ENCODE assay signal across 10 mouse cellular contexts in genomic region chr4:135298680-135299079, GRCm38 (mm10). TPM values are rescaled to one million over a fixed set of nuclear protein-coding genes. Genes with fewer than 3 reads are reported as not detected.
DNase-seq lines count a peak whose midpoint lies in the region; ATAC-seq and TF ChIP-seq lines count a peak whose summit lies in the region.
"Had no signal": no experiment of that assay in that cellular context is flagged by ENCODE, and none has a peak within 500 bp of the region (broad histone marks: within the 10 kb centered on the region; RNA-seq: fewer than 3 reads in every experiment).

No protein-coding gene starts in this region.

- 78% methylated on average over 10 of the region's 10 CpGs for WGBS in heart, embryonic 12.5 days
- WGBS in liver, adult 2 months: 24% methylated on average over 10 of the region's 10 CpGs
- 84% methylated on average over 10 of the region's 10 CpGs for WGBS in liver, embryonic 12.5 days (ENCODE audit: insufficient replicate concordance)
- WGBS in embryonic facial prominence, embryonic 13.5 days: 81% methylated on average over 10 of the region's 10 CpGs
- 90% methylated on average over 10 of the region's 10 CpGs for WGBS in forebrain, embryonic 13.5 days

- no peaks in the 10 kb centered on the region for H3K9me3 ChIP-seq in heart, embryonic 12.5 days (replicated peaks)
- no peaks in the 10 kb centered on the region for H3K9me3 ChIP-seq in liver, embryonic 12.5 days (replicated peaks)
- no peaks in the 10 kb centered on the region for H3K9me3 ChIP-seq in embryonic facial prominence, embryonic 13.5 days
- no peaks in the 10 kb centered on the region for H3K9me3 ChIP-seq in forebrain, embryonic 13.5 days (replicated peaks)
- H3K9me3 ChIP-seq: neural tube, embryonic 12.5 days had no signal

- H3K36me3 ChIP-seq in heart, embryonic 12.5 days: no peaks in the 10 kb centered on the region
- H3K36me3 ChIP-seq in liver, adult 2 months (ENCODE audit: control insufficient read depth, insufficient read depth, low read length): no peaks in the 10 kb centered on the region
- H3K36me3 ChIP-seq in liver, embryonic 12.5 days: no peaks in the 10 kb centered on the region
- no peaks in the 10 kb centered on the region for H3K36me3 ChIP-seq in embryonic facial prominence, embryonic 13.5 days
- no peaks in the 10 kb centered on the region for H3K36me3 ChIP-seq in forebrain, embryonic 13.5 days (ENCODE audit: poor library complexity, severe bottlenecking)
- H3K36me3 ChIP-seq: neural tube, embryonic 12.5 days had no signal

- TF ChIP-seq CTCF in liver, adult 2 months (IDR thresholded peaks at IDR 0.05; ENCODE audit: low read depth, low read length): no peak

- peaks cover 29% of the 10 kb centered on the region for H3K4me1 ChIP-seq in heart, embryonic 12.5 days (replicated peaks)
- H3K4me1 ChIP-seq in liver, adult 2 months (ENCODE audit: control insufficient read depth, insufficient read depth, low read length): peaks cover 13% of the 10 kb centered on the region
- H3K4me1 ChIP-seq in liver, embryonic 12.5 days: peaks cover 52% of the 10 kb centered on the region
- H3K4me1 ChIP-seq in embryonic facial prominence, embryonic 13.5 days: peaks cover 14% of the 10 kb centered on the region
- peaks cover 13% of the 10 kb centered on the region for H3K4me1 ChIP-seq in forebrain, embryonic 13.5 days

- H3K4me2 ChIP-seq in heart, embryonic 12.5 days: no peak overlapping the region
- H3K4me2 ChIP-seq in liver, embryonic 12.5 days: no peak overlapping the region
- H3K4me2 ChIP-seq in embryonic facial prominence, embryonic 13.5 days: no peak overlapping the region
- H3K4me2 ChIP-seq in forebrain, embryonic 13.5 days: no peak overlapping the region
- H3K4me2 ChIP-seq: neural tube, embryonic 12.5 days had no signal

- TF ChIP-seq POLR2A in liver, adult 2 months (IDR thresholded peaks at IDR 0.05; ENCODE audit: extremely low read depth, insufficient read depth, low read length): no peak

- H3K4me3 ChIP-seq in heart, embryonic 12.5 days: no peak overlapping the region
- H3K4me3 ChIP-seq in liver, adult 2 months (ENCODE audit: insufficient read depth, low read depth, low read length): no peak overlapping the region
- no peak overlapping the region for H3K4me3 ChIP-seq in liver, embryonic 12.5 days
- H3K4me3 ChIP-seq in embryonic facial prominence, embryonic 13.5 days: no peak overlapping the region
- H3K4me3 ChIP-seq in forebrain, embryonic 13.5 days: no peak overlapping the region
- H3K4me3 ChIP-seq: neural tube, embryonic 12.5 days had no signal

- ATAC-seq in heart, embryonic 12.5 days (ENCODE audit: insufficient number of reproducible peaks, low FRiP score): no peak
- no peak for ATAC-seq in liver, embryonic 12.5 days
- peak; percentile 53; the same call in 1 of the 2 replicates for ATAC-seq in embryonic facial prominence, embryonic 13.5 days (ENCODE audit: insufficient number of reproducible peaks, insufficient read depth, low FRiP score, low TSS enrichment, low read depth)
- ATAC-seq in forebrain, embryonic 13.5 days: no peak

- DNase-seq in heart, postnatal 4 days: no peak
- peak; percentile 87 for DNase-seq in liver, adult 2 months (ENCODE audit: extremely low read depth, low read depth, low spot score)
- DNase-seq in lung, postnatal 10 days: peak; percentile 36
- DNase-seq in yolk sac, embryonic 10.5 days (ENCODE audit: low spot score): no peak
- DNase-seq: kidney, adult 11 months had no signal

- no peaks in the 10 kb centered on the region for H3K27me3 ChIP-seq in heart, embryonic 12.5 days (replicated peaks)
- H3K27me3 ChIP-seq in liver, adult 2 months (ENCODE audit: control insufficient read depth, insufficient read depth, low read length): no peaks in the 10 kb centered on the region
- H3K27me3 ChIP-seq in liver, embryonic 12.5 days (replicated peaks): no peaks in the 10 kb centered on the region
- H3K27me3 ChIP-seq in embryonic facial prominence, embryonic 13.5 days: no peaks in the 10 kb centered on the region
- H3K27me3 ChIP-seq in forebrain, embryonic 13.5 days: no peaks in the 10 kb centered on the region
- H3K27me3 ChIP-seq: neural tube, embryonic 12.5 days had no signal

- H3K79me2 ChIP-seq in liver, adult 2 months (ENCODE audit: control insufficient read depth, insufficient read depth, low read length): no peaks in the 10 kb centered on the region

- no peak overlapping the region; the same call in 1 of the 2 replicates for H3K9ac ChIP-seq in heart, embryonic 12.5 days
- H3K9ac ChIP-seq in liver, adult 2 months (ENCODE audit: low read depth, low read length): no peak overlapping the region
- no peak overlapping the region for H3K9ac ChIP-seq in liver, embryonic 12.5 days
- 0 out of 2 replicates have a peak overlapping the region, but pooled peaks have one; percentile 11 for H3K9ac ChIP-seq in embryonic facial prominence, embryonic 13.5 days
- no peak overlapping the region; the same call in 1 of the 2 replicates for H3K9ac ChIP-seq in forebrain, embryonic 13.5 days
- H3K9ac ChIP-seq: neural tube, embryonic 12.5 days had no signal

- H3K27ac ChIP-seq in heart, embryonic 12.5 days (ENCODE audit: poor library complexity, severe bottlenecking): peak overlapping the region; percentile 49; the same call in 1 of the 2 replicates
- 0 out of 2 replicates have a peak overlapping the region, but pooled peaks have one; percentile 13 for H3K27ac ChIP-seq in liver, adult 2 months (replicated peaks; ENCODE audit: insufficient read depth, low read depth, low read length)
- no peak overlapping the region for H3K27ac ChIP-seq in liver, embryonic 12.5 days
- H3K27ac ChIP-seq in embryonic facial prominence, embryonic 13.5 days: peak overlapping the region; percentile 30; the same call in 1 of the 2 replicates
- no peak overlapping the region for H3K27ac ChIP-seq in forebrain, embryonic 13.5 days
- H3K27ac ChIP-seq: neural tube, embryonic 12.5 days had no signal

RNA-seq across cellular contexts. Expression of gene Clic4, which starts 26.1 kb away (rescaled TPM):
- 291 and 300 TPM in 2 replicates for polyA plus RNA-seq in heart, embryonic 12.5 days (2016; fragmentation: Nextera tagmentation; extraction: Ambion mirVana)
- 100 to 1,000 TPM; 313 to 318 TPM for total RNA-seq in heart, postnatal 4 days (2021)
- 23.0 and 27.7 TPM in 2 replicates for total RNA-seq in liver, adult 2 months (2014; rRNA removed)
- polyA plus RNA-seq in liver, adult 2 months (2012; rRNA removed): 23.4 and 30.8 TPM in 2 replicates
- polyA plus RNA-seq in liver, embryonic 12.5 days (2016; fragmentation: Nextera tagmentation; extraction: Ambion mirVana): 161 and 169 TPM in 2 replicates
- 121 TPM in 2 replicates for polyA plus RNA-seq in embryonic facial prominence, embryonic 13.5 days (2015; fragmentation: Nextera tagmentation; extraction: Ambion mirVana)
- 146 and 153 TPM in 2 replicates for polyA plus RNA-seq in forebrain, embryonic 13.5 days (2015; fragmentation: Nextera tagmentation; extraction: Ambion mirVana)

RNA-seq across cellular contexts. Expression of gene Srrm1, which starts 54.4 kb away (rescaled TPM):
- polyA plus RNA-seq in heart, embryonic 12.5 days (2016; fragmentation: Nextera tagmentation; extraction: Ambion mirVana): 170 and 178 TPM in 2 replicates
- 100 to 1,000 TPM; 132 to 135 TPM for total RNA-seq in heart, postnatal 4 days (2021)
- 15.0 and 18.8 TPM in 2 replicates for total RNA-seq in liver, adult 2 months (2014; rRNA removed)
- 8.2 and 8.9 TPM in 2 replicates for polyA plus RNA-seq in liver, adult 2 months (2012; rRNA removed)
- polyA plus RNA-seq in liver, embryonic 12.5 days (2016; fragmentation: Nextera tagmentation; extraction: Ambion mirVana): 170 and 173 TPM in 2 replicates
- 300 and 316 TPM in 2 replicates for polyA plus RNA-seq in embryonic facial prominence, embryonic 13.5 days (2015; fragmentation: Nextera tagmentation; extraction: Ambion mirVana)
- 250 and 261 TPM in 2 replicates for polyA plus RNA-seq in forebrain, embryonic 13.5 days (2015; fragmentation: Nextera tagmentation; extraction: Ambion mirVana)

Comparison
In these comparisons a context has a peak if more than half of its experiments do, and no peak if none do; other contexts are left out.
1. H3K27ac ChIP-seq: peak in heart, embryonic 12.5 days (single experiment), liver, adult 2 months (single experiment) and embryonic facial prominence, embryonic 13.5 days (single experiment); none in liver, embryonic 12.5 days (single experiment) and forebrain, embryonic 13.5 days (single experiment).
2. RNA of gene Srrm1, which starts 54.4 kb away (polyA plus RNA-seq): 300 to 316 TPM in embryonic facial prominence, embryonic 13.5 days, 250 to 261 TPM in forebrain, embryonic 13.5 days, 170 to 173 TPM in liver, embryonic 12.5 days and 170 to 178 TPM in heart, embryonic 12.5 days; 8.2 to 8.9 TPM in liver, adult 2 months; every median in the first group is over 10 times any median in the second.
3. DNase-seq: peak in liver, adult 2 months (single experiment) and lung, postnatal 10 days (single experiment); none in heart, postnatal 4 days (single experiment) and yolk sac, embryonic 10.5 days (single experiment).